Mouse (Mus musculus) erythroblast, embryonic 14.5 days (primary cell): Measurements from ENCODE around the gene Klhdc9. TPM values are rescaled to one million over a fixed set of nuclear protein-coding genes. Genes with fewer than 3 reads are reported as not detected.

Experiments
- H3K27me3 ChIP-seq: 2 replicates; pipeline ENCODE4 v1.6.1; 2012; ENCODE audit warnings: inconsistent platforms; ENCODE audit not compliant: control insufficient read depth
- H3K36me3 ChIP-seq: 2 replicates; pipeline ENCODE4 v1.6.1; 2012; ENCODE audit warnings: mild to moderate bottlenecking, inconsistent platforms; ENCODE audit not compliant: control insufficient read depth
- H3K4me1 ChIP-seq: 2 replicates; pipeline ENCODE4 v1.6.1; 2012; ENCODE audit warnings: inconsistent platforms; ENCODE audit not compliant: control insufficient read depth
- H3K4me3 ChIP-seq: replicated peaks from 2 replicates; pipeline ENCODE3; 2012; ENCODE audit warnings: moderate library complexity, mild to moderate bottlenecking, inconsistent platforms
- H3K9me3 ChIP-seq: 2 replicates; pipeline ENCODE4 v1.6.1; 2012; ENCODE audit warnings: low read length, inconsistent platforms, mixed read lengths; ENCODE audit not compliant: control insufficient read depth
- GATA1 ChIP-seq: IDR thresholded peaks from 2 replicates; pipeline ENCODE4 v1.6.1; 2012; ENCODE audit warnings: low read length, inconsistent platforms, mixed read lengths
- TAL1 ChIP-seq: IDR thresholded peaks from 3 replicates; pipeline ENCODE4 v1.6.1; 2012; ENCODE audit warnings: low read length, inconsistent platforms, mixed read lengths
- polyA plus RNA-seq: library from polyadenylated mRNA; stranded (reverse); fragments of >175 nt; gene quantifications from 2 replicates; pipeline ENCODE4 v1.2.3, GENCODE M21; 2012

Klhdc9 gene
- polyA plus RNA-seq, 1 experiment = 0.14 TPM

DNA sequence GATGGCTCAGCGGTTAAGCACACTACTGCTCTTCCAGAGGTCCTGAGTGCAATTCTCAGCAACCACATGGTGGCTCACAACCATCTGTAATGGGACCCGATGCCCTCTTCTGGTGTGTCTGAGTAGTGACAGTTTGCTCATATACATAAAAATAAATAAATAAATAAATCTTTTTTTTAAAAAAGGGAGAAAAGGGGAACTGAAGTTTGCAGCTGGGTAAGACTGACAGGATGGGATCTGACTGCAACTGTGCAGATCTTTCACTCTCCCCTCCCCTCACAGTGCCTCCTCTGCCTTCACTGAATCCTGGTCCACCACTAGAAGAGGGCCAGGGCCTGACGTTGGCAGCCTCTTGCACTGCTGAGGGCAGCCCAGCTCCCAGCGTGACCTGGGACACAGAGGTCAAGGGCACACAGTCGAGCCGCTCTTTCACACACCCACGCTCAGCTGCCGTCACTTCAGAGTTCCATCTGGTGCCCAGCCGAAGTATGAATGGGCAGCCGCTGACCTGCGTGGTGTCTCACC, 21.6 kb upstream of the Klhdc9 start:
- H3K36me3 ChIP-seq = no peaks in the 10 kb centered on the region
- H3K4me3 ChIP-seq = no peak overlapping the region
- no peaks in the 10 kb centered on the region for H3K9me3 ChIP-seq
- peaks cover 2% of the 10 kb centered on the region; the same call in 1 of the 2 replicates for H3K4me1 ChIP-seq
- TF ChIP-seq TAL1 = no peak
- no peak for TF ChIP-seq GATA1
- peaks cover 26% of the 10 kb centered on the region for H3K27me3 ChIP-seq

DNA sequence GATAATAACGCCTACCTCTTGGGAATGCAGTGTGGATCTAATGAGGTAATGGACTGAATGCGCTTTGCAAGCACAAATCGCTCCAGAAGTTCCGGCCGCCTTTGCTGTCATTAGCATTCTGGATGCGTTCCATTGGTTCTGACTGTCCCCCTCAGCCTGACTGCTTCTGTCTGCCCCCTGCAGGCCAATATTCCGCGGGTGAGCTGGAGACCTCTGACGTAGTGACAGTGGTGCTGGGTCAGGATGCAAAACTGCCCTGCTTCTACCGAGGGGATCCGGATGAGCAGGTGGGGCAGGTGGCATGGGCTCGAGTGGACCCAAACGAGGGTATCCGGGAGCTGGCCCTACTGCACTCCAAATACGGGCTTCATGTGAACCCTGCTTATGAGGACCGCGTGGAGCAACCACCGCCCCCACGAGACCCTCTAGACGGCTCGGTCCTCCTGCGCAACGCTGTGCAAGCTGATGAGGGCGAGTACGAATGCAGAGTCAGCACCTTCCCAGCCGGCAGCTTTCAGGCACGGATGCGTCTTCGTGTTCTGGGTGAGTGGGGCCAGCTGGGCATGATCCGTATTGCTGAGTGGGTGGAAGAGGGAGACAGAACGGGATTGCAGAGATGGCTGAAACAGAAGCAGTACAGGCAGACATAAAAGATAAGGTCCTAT, 19.5 kb upstream of the Klhdc9 start:
- TF ChIP-seq GATA1 (no peak), TAL1 (no peak)
- Histone ChIP-seq H3K4me3 (no peak overlapping the region), H3K9me3 (no peaks in the 10 kb centered on the region), H3K4me1 (peaks cover 7% of the 10 kb centered on the region), H3K36me3 (no peaks in the 10 kb centered on the region), H3K27me3 (peaks cover 28% of the 10 kb centered on the region)

DNA sequence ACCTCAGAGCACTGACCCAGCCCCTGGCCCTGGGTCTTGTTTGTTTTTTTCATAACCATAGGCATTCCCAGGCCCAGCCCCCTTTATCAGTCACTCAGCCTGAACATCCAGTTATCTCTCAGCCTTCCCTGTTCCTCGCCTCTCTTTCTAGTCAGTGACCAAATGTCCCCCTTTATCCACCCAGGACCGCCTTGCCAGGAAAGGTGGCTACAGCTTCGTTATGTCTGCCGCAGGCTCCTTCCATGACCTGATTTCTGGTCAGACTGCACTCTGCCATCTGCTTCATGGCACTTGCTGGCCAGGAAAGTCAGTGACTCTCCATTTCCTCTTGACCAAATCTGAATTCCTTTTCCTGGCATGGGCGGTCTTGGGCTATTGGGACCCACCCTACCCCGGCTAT, 17.7 kb upstream of the Klhdc9 start:
- no peaks in the 10 kb centered on the region for H3K36me3 ChIP-seq
- no peaks in the 10 kb centered on the region for H3K9me3 ChIP-seq
- H3K27me3 ChIP-seq = peaks cover 28% of the 10 kb centered on the region
- no peak overlapping the region for H3K4me3 ChIP-seq
- H3K4me1 ChIP-seq = peaks cover 9% of the 10 kb centered on the region
- TF ChIP-seq GATA1 (no peak), TAL1 (no peak)

DNA sequence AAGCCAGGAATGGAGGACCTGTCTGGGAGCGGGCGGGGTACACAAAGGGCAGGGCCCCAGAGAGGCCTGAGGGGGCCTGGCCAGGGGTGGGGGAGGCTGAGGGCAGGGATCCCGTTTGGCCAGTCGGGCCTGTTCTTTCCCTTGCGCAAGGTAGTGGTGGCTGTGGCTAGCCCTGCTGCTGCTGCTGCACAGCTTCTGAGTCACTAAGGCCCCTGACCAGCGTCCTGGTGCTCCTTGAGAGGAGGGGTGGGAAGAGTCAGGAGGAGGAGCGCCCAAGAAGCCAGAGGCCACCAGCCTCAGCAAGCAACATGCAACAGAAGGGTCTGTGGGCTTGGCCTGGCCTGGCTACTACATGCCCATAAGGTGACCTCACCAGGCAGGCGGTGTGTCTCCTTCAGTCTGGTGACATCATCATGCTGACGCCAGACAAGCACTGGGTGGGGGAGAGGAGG, 15.1 kb upstream of the Klhdc9 start:
- H3K36me3 ChIP-seq = no peaks in the 10 kb centered on the region
- H3K9me3 ChIP-seq = no peaks in the 10 kb centered on the region
- peaks cover 27% of the 10 kb centered on the region for H3K27me3 ChIP-seq
- TF ChIP-seq GATA1 = no peak
- no peak for TF ChIP-seq TAL1
- H3K4me3 ChIP-seq = no peak overlapping the region
- peaks cover 9% of the 10 kb centered on the region for H3K4me1 ChIP-seq

DNA sequence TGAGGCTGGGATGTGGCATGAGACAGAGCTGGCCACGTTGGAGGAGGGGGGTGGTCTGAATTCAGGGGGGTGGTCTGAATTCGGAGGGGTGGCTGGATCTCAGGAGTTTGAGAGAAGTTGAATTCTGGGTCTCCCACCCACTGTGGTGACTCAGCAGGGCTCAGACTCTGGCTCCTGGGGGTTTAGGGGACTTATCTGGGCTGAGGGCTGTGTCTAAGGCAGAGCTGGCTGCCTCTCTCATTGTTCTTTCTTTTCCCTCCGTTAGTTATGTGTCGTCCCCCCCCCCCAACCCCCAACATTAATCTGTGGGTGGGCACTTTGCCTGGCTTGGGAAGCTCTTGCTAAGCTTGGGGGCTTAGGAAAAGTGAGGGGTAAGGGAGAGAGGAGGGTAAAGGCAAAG, 13.3 kb upstream of the Klhdc9 start:
- H3K36me3 ChIP-seq = no peaks in the 10 kb centered on the region
- TF ChIP-seq GATA1 = no peak
- no peak for TF ChIP-seq TAL1
- peaks cover 7% of the 10 kb centered on the region for H3K4me1 ChIP-seq
- no peaks in the 10 kb centered on the region for H3K9me3 ChIP-seq
- no peak overlapping the region for H3K4me3 ChIP-seq
- peaks cover 17% of the 10 kb centered on the region for H3K27me3 ChIP-seq

DNA sequence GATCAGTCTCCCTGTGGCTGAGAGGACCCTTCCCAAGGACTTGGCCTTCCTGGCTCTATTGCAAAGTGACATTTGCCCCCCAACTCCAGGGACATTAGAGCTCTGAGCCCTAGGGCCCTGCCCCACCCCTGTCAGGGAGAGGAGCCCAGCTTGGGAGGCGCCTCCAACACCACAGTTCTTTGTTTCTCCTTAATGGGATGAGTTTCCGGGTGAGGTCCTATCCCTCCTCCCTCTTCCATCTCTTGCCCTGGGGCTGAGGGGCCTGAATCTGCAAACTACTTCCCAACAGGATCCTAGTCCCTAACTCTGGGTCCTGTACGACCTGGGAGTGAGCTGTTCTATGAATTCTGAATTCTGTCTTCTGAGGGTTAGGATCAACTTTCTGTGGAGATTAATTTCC, 12.3 kb upstream of the Klhdc9 start:
- no peak for TF ChIP-seq TAL1
- no peak for TF ChIP-seq GATA1
- no peak overlapping the region for H3K4me3 ChIP-seq
- H3K27me3 ChIP-seq = peaks cover 17% of the 10 kb centered on the region
- H3K9me3 ChIP-seq = no peaks in the 10 kb centered on the region
- H3K36me3 ChIP-seq = no peaks in the 10 kb centered on the region
- H3K4me1 ChIP-seq = peaks cover 7% of the 10 kb centered on the region

DNA sequence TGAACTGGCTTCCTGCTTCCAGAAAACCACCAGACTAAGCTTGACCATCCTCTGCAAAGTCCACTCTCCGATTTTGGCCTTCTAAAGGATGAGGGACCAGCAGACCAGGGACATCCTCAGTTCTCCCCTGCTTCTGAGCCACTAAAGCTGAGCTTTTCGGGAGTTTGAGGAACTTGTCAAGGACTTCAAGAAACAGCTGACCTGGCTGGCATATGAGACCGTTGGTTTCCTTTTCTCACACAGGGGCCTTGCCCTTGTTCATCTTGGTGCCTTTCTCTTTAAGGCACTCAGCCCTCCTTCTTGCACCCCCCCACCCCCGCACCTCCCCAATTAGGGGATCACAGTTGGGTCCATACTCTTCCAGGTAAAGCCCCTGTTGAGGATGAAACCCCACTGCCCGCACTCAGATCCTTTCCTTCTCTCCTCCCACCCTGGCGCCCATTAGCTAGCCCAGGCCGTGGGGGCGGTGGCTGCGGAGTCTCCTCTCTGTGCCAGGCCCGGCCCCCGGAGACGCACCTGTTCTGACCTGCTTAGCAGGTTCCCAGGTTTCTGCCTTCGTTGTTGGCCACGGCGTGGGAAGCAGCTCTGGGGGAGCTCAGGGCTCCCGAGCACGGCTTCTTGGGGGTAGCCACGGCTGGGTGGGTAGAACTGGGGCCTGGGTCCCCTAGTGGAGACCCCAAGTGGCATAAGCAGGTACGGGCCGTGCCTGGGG, 9.4 kb upstream of the Klhdc9 start, which contains the start of gene Nectin4:
Nectin4 (plus strand) TSS at position 255 of the 712 bp plus-strand sequence.
- H3K4me3 ChIP-seq = no peak within 1 kb of the TSS

DNA sequence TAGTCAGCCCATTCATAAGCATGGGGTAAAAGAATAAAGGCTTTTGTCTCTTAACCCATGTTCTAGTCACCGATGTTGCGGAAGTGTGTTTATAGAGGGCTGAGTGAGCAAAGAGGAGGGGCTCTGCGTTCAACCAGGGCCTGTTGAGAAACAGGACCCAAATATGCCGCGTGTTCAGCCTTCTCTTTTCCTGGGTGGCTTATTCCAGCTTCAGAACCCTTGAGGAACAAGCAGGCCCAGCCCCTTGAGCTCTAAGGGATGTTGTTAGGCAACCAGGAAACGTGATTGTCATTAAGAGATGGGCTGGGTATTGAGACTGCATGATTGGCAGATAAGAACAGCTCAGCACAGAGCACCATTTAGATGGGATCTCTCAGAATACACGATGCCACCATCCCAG, 5.3 kb upstream of the Klhdc9 start:
- Histone ChIP-seq H3K4me3 (no peak overlapping the region), H3K9me3 (no peaks in the 10 kb centered on the region), H3K4me1 (peaks cover 10% of the 10 kb centered on the region), H3K36me3 (no peaks in the 10 kb centered on the region), H3K27me3 (peaks cover 7% of the 10 kb centered on the region)
- TF ChIP-seq TAL1 (no peak), GATA1 (no peak)

More for the DNA sequence above, 9.4 kb upstream of the Klhdc9 start, which contains the start of gene Nectin4:
- Histone ChIP-seq H3K9me3 (no peaks in the 10 kb centered on the region), H3K4me1 (peaks cover 1% of the 10 kb centered on the region; the same call in 1 of the 2 replicates), H3K36me3 (no peaks in the 10 kb centered on the region), H3K27me3 (peaks cover 15% of the 10 kb centered on the region)
- TF ChIP-seq GATA1 = no peak
- no peak for TF ChIP-seq TAL1
